Mouse (Mus musculus) lung, embryonic 14.5 days (tissue): Measurements from ENCODE around the gene Rdh7. TPM values are rescaled to one million over a fixed set of nuclear protein-coding genes. Genes with fewer than 3 reads are reported as not detected.
"Not testable (repeated sequence)": the region's sequence is repeated elsewhere in the genome, so short reads cannot be mapped to it uniquely, and the experiment has no call there.

Experiments
- ATAC-seq: fragments of 200-750 bp; cut with Nextera tagmentation; 2 replicates; pipeline ENCODE4 v1.8.0; 2017; ENCODE audit warnings: mild to moderate bottlenecking, moderate TSS enrichment, moderate library complexity; ENCODE audit not compliant: insufficient read depth
- DNase-seq: peaks from one replicate; pipeline ENCODE4 v3.0.0-alpha.2; 2015
- H3K27ac ChIP-seq: fragments of 300-500 bp; sonication (generic); 2 replicates; pipeline ENCODE4 v1.5.1; 2014; ENCODE audit warnings: low read depth, mild to moderate bottlenecking, moderate library complexity
- H3K27me3 ChIP-seq: fragments of 300-500 bp; sonication (generic); 2 replicates; pipeline ENCODE4 v1.6.1; 2014; ENCODE audit warnings: low read length, control low read depth; ENCODE audit not compliant: insufficient read depth
- H3K36me3 ChIP-seq: fragments of 300-500 bp; sonication (generic); 2 replicates; pipeline ENCODE4 v1.6.1; 2014; ENCODE audit warnings: control low read depth; ENCODE audit not compliant: insufficient read depth
- H3K4me1 ChIP-seq: fragments of 300-500 bp; sonication (generic); 2 replicates; pipeline ENCODE4 v1.6.1; 2014; ENCODE audit warnings: antibody characterized with exemption, control low read depth; ENCODE audit not compliant: insufficient read depth
- H3K4me2 ChIP-seq: fragments of 300-500 bp; sonication (generic); 2 replicates; pipeline ENCODE4 v1.6.1; 2014; ENCODE audit warnings: mild to moderate bottlenecking
- H3K4me3 ChIP-seq: fragments of 300-500 bp; sonication (generic); 2 replicates; pipeline ENCODE4 v1.5.1; 2014; ENCODE audit warnings: low read depth, low read length
- H3K9ac ChIP-seq: fragments of 300-500 bp; sonication (generic); 2 replicates; pipeline ENCODE4 v1.6.1; 2014
- H3K9me3 ChIP-seq: fragments of 300-500 bp; sonication (generic); 2 replicates; pipeline ENCODE4 v1.6.1; 2016; ENCODE audit warnings: low read depth, low read length, control low read depth
- CTCF ChIP-seq: IDR thresholded peaks from 2 replicates; pipeline ENCODE4 v1.5.1; 2016; ENCODE audit warnings: antibody characterized with exemption, low read depth
- WGBS: fragments of 180-500 bp; shearing (Covaris S2); extraction: QIAGEN DNeasy Blood & Tissue Kit; methylation state at CpG from one replicate; pipeline ENCODE4 v1.1.7; 2014; 5-methylcytosine and 5-hydroxymethylcytosine counted together
- polyA plus RNA-seq: library from polyadenylated mRNA; unstranded; fragments of >200 nt; fragmentation: Nextera tagmentation; extraction: Ambion mirVana; gene quantifications from 2 replicates; pipeline ENCODE4 v1.2.1, GENCODE M21; 2014

Gene Rdh7
- polyA plus RNA-seq, 1 experiment from 2014 or later, result not detected

GRCm38 (mm10) chr10:127838539-127838938 lies 50.1 kb downstream of the Rdh7 start:
- no peak overlapping the region for H3K4me2 ChIP-seq
- H3K27ac ChIP-seq, result no peak overlapping the region
- DNase-seq (no peak), ATAC-seq (no peak)
- no peak for TF ChIP-seq CTCF
- no peaks in the 10 kb centered on the region for H3K4me1 ChIP-seq
- no peak overlapping the region for H3K9ac ChIP-seq
- no peaks in the 10 kb centered on the region for H3K9me3 ChIP-seq
- 83% methylated on average over 2 of the region's 2 CpGs for WGBS
- no peaks in the 10 kb centered on the region for H3K36me3 ChIP-seq
- H3K4me3 ChIP-seq, result no peak overlapping the region
- H3K27me3 ChIP-seq, result no peaks in the 10 kb centered on the region

- H3K9ac ChIP-seq, ATAC-seq, H3K4me1 ChIP-seq, DNase-seq, H3K27ac ChIP-seq, H3K4me2 ChIP-seq, H3K9me3 ChIP-seq, H3K36me3 ChIP-seq, H3K4me3 ChIP-seq, H3K27me3 ChIP-seq: not testable (repeated sequence)
- 94% methylated on average over 5 of the region's 5 CpGs for WGBS
Measured at GRCm38 (mm10) chr10:127837793-127838192, 50.8 kb downstream of the Rdh7 start.

DNA sequence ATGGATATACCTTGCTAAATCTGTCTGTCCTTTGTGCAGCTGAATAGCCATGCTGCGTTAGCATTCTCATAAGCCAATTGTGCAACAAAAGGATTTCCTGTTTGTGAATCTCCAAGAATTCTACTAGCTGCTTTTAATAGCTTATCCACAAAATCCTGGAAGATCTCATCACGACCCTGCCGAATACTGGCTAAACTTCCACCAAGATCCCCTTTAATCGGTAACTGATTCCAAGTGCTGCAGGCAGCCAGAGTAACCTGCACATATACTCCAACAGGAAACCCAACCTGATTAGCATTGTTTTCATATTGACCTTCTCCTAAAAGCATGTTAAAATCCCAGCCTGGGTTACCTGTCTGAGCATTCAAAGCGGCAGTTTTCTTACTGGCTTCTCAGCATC lies 53.3 kb downstream of the Rdh7 start:
- Histone ChIP-seq H3K4me1 (no peaks in the 10 kb centered on the region), H3K9ac (no peak overlapping the region), H3K27me3 (no peaks in the 10 kb centered on the region), H3K9me3 (no peaks in the 10 kb centered on the region), H3K36me3 (no peaks in the 10 kb centered on the region), H3K4me3 (no peak overlapping the region), H3K27ac (no peak overlapping the region), H3K4me2 (no peak overlapping the region)
- no peak for TF ChIP-seq CTCF
- 69% methylated on average over 5 of the region's 5 CpGs for WGBS
- ATAC-seq, result no peak
- DNase-seq, result no peak

- DNase-seq, H3K4me1 ChIP-seq, H3K4me3 ChIP-seq, H3K4me2 ChIP-seq, ATAC-seq, H3K9ac ChIP-seq, H3K9me3 ChIP-seq, H3K27me3 ChIP-seq, H3K36me3 ChIP-seq, H3K27ac ChIP-seq: not testable (repeated sequence)
- WGBS, result 95% methylated on average over 1 of the region's 1 CpGs
Measured at GRCm38 (mm10) chr10:127834186-127834585, 54.4 kb downstream of the Rdh7 start.

Other genes with a start within 250 kb of the Rdh7 start
- gene Stat6, start 245.8 kb downstream of the Rdh7 start, polyA plus RNA-seq, result 27.8 and 28.1 TPM in 2 replicates
- gene Nemp1, start 221.9 kb downstream of the Rdh7 start, polyA plus RNA-seq, result 11.2 and 13.2 TPM in 2 replicates
- gene Nab2, start 220.2 kb downstream of the Rdh7 start, polyA plus RNA-seq, result 11.6 and 13.5 TPM in 2 replicates
- gene Myo1a, start 183.6 kb downstream of the Rdh7 start, polyA plus RNA-seq, result 0.23 and 0.28 TPM in 2 replicates
- not detected in 2 replicates for gene Tac2, start 164.3 kb downstream of the Rdh7 start, polyA plus RNA-seq
- 4.2 and 4.4 TPM in 2 replicates for gene Zbtb39, start 149.3 kb downstream of the Rdh7 start, polyA plus RNA-seq
- gene Gpr182, start 137.1 kb downstream of the Rdh7 start, polyA plus RNA-seq, result 2.6 and 3.2 TPM in 2 replicates
- gene Rdh1, start 129.1 kb downstream of the Rdh7 start, polyA plus RNA-seq, result 0.04 TPM in 1 of 2 replicates, not detected in the other
- gene Rdh16f1, start 129.0 kb downstream of the Rdh7 start, polyA plus RNA-seq, result not detected in 2 replicates
- gene Rdh9, start 112.4 kb downstream of the Rdh7 start, polyA plus RNA-seq, result 0.34 TPM in 1 of 2 replicates, not detected in the other
- gene Rdh16, start 87.7 kb downstream of the Rdh7 start, polyA plus RNA-seq, result not detected in 2 replicates
- gene Rdh19, start 38.9 kb downstream of the Rdh7 start, polyA plus RNA-seq, result not detected in 2 replicates
- not detected in 2 replicates for gene Rdh16f2, start 22.3 kb downstream of the Rdh7 start, polyA plus RNA-seq
- not detected in 2 replicates for gene Sdr9c7, start 9.7 kb upstream of the Rdh7 start, polyA plus RNA-seq
- not detected in 2 replicates for gene Hsd17b6, start 118.8 kb upstream of the Rdh7 start, polyA plus RNA-seq
- gene Prim1, start 126.4 kb upstream of the Rdh7 start, polyA plus RNA-seq, result 95.7 and 101 TPM in 2 replicates
- gene Naca, start 146.8 kb upstream of the Rdh7 start, polyA plus RNA-seq, result 921 and 936 TPM in 2 replicates
- gene Ptges3, start 170.1 kb upstream of the Rdh7 start, polyA plus RNA-seq, result 548 and 570 TPM in 2 replicates
- 2,183 and 2,273 TPM in 2 replicates for gene Atp5b, start 194.5 kb upstream of the Rdh7 start, polyA plus RNA-seq
- gene Baz2a, start 202.8 kb upstream of the Rdh7 start, polyA plus RNA-seq, result 23.9 and 26.2 TPM in 2 replicates